Mouse (Mus musculus) embryonic stem cell, embryonic (primary cell): ENCODE measurements around the gene Neu2.

Experiments
- CTCF ChIA-PET, 4 experiments: fragments of 300-600 bp in 2 of 4; fragments of 350-600 bp in 2 of 4; sonication (Branson Sonifier 250); formaldehyde crosslinking; loops; one replicate each; lab custom pipeline; 2022; ENCODE audit warnings: inconsistent platforms in 2 of 4; lab: Charles Lee
- POLR2A ChIA-PET, 4 experiments: fragments of 300-600 bp in 2 of 4; fragments of 350-600 bp in 2 of 4; sonication (Branson Sonifier 250); formaldehyde crosslinking; loops; one replicate each; lab custom pipeline; 2022; ENCODE audit warnings: antibody characterized with exemption in 4 of 4, inconsistent platforms in 1 of 4; lab: Charles Lee

The Neu2 gene

DNA sequence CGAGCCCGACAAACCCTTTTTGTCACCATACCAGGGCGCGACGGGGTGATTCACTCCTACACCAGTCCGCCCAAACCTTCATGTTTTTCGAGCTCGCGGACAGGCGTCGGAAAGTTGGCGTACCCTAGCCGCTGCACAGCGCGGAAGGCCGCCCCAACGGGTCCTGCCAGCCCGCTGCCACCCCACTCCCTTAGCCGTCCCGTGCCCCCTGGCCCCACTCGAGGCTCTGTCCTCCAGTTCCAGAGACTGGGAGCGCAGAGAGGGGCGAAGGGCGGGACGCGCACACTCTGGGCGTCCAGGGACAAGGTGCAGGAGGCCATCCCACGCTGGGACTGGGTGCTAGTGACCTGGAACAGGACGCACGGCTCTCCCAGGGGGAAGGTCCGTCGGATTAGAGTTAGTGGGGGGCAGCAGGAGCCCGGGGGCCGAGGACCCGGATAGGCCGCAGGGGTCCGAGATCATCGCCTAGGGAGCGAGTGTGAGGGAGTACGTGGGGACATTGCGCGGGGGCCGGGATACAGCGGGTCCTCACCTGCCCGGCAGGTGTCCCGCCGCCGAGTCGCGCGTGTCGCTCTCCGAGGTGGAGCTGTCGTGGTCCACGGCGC lies at the start of gene Neu2:
Neu2 (plus strand) TSS at position 329 of the 605 bp plus-strand sequence.
- ChIA-PET POLR2A (interaction anchor here in 2 of 4 experiments (0.5 to 3.1 kb wide), 7 partner anchors 10 to 164 kb away, joined by 3 to 9 read pairs (median 5); no protein-coding TSS in a partner anchor), CTCF (interaction anchor here in 3 of 4 experiments (0.6 to 1.4 kb wide), 5 partner anchors 14 to 1234 kb away, joined by 3 to 4 read pairs (median 4); no protein-coding TSS in a partner anchor)

DNA sequence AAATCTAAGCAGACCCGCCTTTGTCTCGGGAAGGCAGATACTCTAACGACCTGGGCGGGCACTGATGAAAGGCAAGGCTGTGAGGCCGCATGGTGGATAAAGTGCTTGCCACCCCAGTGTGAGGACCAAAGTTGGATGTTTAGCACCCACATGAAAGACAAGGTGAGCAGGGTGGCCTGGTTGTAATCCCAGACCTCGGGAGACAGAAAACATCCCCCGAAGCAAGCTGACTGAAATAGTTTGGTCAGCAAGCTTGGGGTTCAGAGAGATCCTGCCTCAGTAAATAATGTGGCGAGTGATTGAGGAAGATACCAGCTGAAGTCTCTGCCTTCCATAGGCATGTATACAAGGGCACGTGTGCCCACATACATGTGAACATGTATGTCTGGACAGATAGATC lies 42.2 kb upstream of the Neu2 start:
- CTCF ChIA-PET = interaction anchor here in 1 of 4 experiments (2.3 kb wide), 1 partner anchor 9 kb away, joined by 8 read pairs; no protein-coding TSS in a partner anchor
- POLR2A ChIA-PET = interaction anchor here in 3 of 4 experiments (0.6 to 2.4 kb wide), 5 partner anchors 8 to 53 kb away, joined by 4 to 17 read pairs (median 6); no protein-coding TSS in a partner anchor

DNA sequence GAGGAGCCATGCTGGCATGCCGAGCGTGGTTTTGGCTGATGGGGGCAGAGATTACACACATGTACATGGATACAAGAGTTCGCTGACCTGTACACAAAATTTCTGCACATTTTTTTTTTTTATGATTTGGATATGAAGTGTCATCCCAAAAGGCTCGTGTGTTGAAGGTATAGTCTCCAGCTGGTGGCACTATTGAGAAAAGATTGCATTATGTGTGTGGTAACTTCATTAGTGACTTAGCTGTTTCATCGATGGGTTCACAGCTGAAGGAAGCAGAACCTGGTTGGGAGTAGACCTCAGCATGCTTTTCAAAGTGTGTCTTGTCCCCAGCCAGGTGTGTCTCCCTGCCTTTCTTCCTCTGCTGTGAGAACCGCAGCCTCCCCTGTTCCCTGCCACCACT lies 41.4 kb upstream of the Neu2 start:
- ChIA-PET POLR2A (interaction anchor here in 3 of 4 experiments (1.1 to 2.4 kb wide), 4 partner anchors 9 to 219 kb away, joined by 3 to 17 read pairs (median 6); no protein-coding TSS in a partner anchor), CTCF (interaction anchor here in 1 of 4 experiments (0.6 to 2.3 kb wide), 2 partner anchors 10 to 145 kb away, joined by 3 to 8 read pairs; no protein-coding TSS in a partner anchor)

DNA sequence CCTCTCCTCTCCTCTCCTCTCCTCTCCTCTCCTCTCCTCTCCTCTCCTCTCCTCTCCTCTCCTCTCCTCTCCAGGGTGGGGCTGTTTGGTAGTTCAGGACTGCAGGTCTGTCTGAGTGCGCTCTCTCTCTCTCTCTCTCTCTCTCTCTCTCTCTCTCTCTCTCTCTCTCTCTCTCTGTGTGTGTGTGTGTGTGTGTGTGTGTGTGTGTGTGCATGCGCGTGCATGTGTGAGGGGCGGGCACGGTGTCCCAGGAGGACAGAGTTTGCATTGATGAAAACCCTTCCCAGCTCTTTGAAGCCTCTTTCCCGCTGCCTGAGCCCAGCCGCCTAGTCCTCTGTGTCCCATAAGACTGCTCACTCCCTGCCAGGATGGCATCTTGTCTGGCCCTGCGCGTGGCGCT lies 39.7 kb upstream of the Neu2 start, which contains the start of gene Snorc:
Snorc (plus strand) TSS at position 301 of the 400 bp plus-strand sequence.
- CTCF ChIA-PET = interaction anchor here in 1 of 4 experiments (0.6 kb wide), 1 partner anchor 436 kb away, joined by 3 read pairs; no protein-coding TSS in a partner anchor
- POLR2A ChIA-PET = interaction anchor here in 3 of 4 experiments (0.6 to 1.5 kb wide), 4 partner anchors 15 to 205 kb away, joined by 3 to 4 read pairs (median 3); no protein-coding TSS in a partner anchor

DNA sequence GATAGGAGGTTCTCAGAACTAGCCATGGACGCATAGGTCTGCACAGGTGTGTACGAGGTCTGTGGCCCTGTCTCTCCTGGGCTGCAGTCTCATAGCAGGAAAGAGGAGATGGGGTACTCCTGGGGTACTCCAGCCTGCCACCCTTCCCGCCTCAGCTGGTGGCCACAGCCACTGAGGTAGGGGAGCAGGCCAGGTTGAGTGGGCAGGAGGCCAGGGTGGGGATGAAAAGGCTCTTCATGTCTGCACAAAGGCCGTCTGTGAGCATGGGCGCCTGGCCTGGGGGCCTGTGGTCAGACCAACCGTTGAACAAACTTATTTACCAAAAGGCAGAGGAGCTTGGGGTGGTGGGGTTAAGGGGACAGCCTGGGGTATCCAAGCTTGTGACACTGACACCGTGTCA lies 37.8 kb upstream of the Neu2 start:
- ChIA-PET POLR2A (interaction anchor here in 2 of 4 experiments (1.4 kb wide), 2 partner anchors 21 to 245 kb away, joined by 3 read pairs; no protein-coding TSS in a partner anchor), CTCF (no interaction called here)

DNA sequence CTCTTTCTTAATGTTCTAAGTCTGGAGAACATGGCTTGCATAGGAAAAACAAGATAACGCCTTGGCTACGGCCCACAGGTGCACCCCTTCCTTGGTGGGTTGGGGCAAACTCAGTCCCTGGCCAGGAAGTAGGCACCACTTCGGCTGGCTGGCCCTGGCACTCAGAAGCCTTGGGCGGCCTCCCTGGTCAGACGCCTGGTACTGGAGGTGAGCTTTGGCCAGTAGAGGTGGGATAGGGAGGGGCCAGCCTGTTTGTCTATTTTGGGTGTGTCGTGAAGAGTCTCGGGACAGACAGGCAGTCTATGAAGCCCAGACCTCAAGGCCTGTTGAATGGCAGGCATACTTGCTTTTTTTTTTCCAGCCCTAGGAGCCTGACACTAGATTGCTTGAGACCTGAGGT lies 37.1 kb upstream of the Neu2 start:
- POLR2A ChIA-PET = interaction anchor here in 2 of 4 experiments (0.7 to 1.4 kb wide), 3 partner anchors 22 to 246 kb away, joined by 3 read pairs; no protein-coding TSS in a partner anchor

DNA sequence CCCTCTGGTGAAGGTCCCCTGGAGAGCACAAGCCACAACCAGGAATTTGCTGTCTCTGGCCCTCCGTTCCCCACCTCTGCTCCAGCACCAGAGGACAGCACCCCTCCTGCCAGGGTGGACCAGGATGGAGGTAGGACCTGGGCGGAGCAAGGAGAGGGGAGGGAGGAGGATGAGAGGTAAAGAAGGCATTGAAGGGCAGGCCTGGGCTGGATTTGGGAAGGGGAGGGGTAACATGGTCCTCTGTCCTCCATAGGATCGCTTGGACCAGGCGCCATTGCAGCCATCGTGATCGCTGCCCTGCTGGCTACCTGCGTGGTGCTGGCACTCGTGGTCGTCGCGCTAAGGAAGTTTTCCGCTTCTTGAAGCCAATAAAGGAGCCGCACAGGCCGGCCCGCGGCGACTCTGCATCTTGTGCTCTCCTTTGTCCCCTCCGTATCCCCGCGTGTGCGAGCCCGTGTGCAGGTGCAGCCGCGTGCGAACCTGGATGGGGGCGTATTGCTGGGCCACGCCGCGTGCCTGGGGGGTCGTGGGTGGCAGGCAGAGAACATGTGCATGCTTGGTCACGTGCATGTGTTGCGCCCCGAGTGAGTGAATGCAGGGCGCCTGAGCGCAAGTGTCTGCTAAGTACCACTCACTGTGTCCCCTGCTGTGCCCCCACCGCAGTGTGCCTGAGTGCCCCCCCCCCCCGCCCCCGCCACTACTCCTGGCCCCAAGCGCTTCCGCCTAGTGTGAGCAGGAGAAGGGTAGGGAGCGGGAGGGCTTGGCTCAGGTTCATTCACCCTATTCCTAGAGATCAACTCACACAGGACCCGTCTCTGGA lies 34.4 kb upstream of the Neu2 start:
- ChIA-PET CTCF (no interaction called here), POLR2A (interaction anchor here in 2 of 4 experiments (1.0 to 1.4 kb wide), 2 partner anchors 76 to 92 kb away, joined by 3 to 5 read pairs; no protein-coding TSS in a partner anchor)

More for the DNA sequence above, 37.1 kb upstream of the Neu2 start:
- CTCF ChIA-PET = no interaction called here

DNA sequence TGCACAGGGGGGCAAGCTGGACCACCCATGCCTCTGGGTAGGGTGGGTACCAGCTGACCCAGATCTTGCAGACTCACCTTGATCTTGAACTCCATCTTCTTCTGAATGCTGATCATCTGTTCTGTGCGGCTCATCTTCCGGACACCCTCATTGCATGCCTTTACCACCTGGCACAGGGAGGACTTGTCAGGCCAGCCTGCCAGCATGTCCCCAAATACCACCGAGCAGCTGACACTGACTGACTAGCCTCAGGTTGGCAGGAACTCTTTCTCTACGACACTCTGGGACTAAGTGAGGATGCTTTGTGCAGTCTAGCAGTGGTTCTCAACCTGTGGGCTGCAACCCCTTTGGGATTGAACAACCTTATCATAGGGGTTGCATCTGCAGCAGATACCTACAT lies 27.1 kb upstream of the Neu2 start:
- CTCF ChIA-PET = interaction anchor here in 1 of 4 experiments (0.7 kb wide), 1 partner anchor 308 kb away, joined by 3 read pairs; no protein-coding TSS in a partner anchor

DNA sequence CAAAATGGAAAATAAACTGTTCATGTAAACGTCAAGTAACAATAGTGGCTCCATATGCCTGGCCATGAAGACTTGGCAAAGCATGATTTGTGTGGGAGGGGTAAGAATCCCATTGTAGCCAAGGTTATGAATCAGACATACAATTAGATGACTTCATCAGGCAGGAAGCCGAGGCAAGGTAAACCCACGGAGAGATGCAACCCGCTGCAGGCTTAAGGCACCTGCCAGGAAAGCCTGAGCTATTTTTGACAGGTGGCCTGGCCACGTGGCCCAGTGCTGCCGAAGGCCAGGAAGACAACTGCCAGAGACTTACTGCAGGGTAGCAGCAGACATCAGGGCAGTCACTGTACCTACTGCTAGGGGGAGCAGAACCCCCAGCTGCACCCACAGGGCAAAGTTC lies 23.3 kb upstream of the Neu2 start:
- CTCF ChIA-PET = no interaction called here
- POLR2A ChIA-PET = interaction anchor here in 1 of 4 experiments (0.5 kb wide), 1 partner anchor 269 kb away, joined by 3 read pairs; no protein-coding TSS in a partner anchor

More for the DNA sequence above, 27.1 kb upstream of the Neu2 start:
- POLR2A ChIA-PET = interaction anchor here in 1 of 4 experiments (0.6 kb wide), 1 partner anchor 9 kb away, joined by 4 read pairs; no protein-coding TSS in a partner anchor

DNA sequence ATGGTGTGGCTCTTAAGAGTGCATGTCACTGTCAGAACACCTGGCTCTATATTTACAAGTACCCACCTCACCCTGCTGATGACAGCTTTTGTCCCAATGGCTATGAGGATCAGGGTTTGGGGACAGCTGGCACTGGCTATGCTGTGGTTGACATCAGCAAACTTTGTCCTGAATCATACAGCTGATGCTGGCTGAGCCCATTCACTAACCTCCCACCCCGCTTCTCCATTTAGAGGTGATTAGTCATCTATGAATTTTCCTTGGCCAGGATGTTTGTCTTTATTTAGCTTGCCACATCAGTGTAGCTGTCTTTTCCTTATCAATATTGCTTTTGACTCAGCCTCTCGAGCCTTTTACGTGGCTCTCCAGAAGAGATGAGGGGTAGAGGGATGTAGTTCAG lies 17.4 kb upstream of the Neu2 start:
- CTCF ChIA-PET = interaction anchor here in 1 of 4 experiments (0.6 kb wide), 2 partner anchors 166 to 1076 kb away, joined by 3 to 4 read pairs; partner anchors contain the start of gene Gigyf2
- POLR2A ChIA-PET = no interaction called here

DNA sequence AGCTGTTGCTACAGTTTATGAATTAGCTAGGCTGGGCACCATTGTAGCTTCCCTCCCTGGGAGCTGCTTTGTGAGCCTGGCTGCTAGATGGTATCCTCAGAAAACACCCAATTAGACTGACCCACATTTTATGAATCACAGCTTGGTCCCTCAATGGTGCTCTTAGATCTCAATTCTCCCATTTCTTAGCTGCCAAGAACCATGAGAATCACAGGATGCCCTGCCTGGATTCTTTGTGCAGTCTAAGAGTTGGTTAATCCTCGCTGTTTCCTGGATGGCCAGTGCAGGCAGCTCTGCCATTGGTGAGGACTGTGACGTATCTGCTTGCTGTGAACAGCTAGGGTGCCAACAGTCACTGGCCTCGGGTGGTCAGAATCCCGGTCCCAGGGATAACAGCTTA lies 16.1 kb upstream of the Neu2 start:
- CTCF ChIA-PET = no interaction called here
- POLR2A ChIA-PET = interaction anchor here in 1 of 4 experiments (0.6 kb wide), 2 partner anchors 133 to 224 kb away, joined by 3 to 4 read pairs; no protein-coding TSS in a partner anchor

DNA sequence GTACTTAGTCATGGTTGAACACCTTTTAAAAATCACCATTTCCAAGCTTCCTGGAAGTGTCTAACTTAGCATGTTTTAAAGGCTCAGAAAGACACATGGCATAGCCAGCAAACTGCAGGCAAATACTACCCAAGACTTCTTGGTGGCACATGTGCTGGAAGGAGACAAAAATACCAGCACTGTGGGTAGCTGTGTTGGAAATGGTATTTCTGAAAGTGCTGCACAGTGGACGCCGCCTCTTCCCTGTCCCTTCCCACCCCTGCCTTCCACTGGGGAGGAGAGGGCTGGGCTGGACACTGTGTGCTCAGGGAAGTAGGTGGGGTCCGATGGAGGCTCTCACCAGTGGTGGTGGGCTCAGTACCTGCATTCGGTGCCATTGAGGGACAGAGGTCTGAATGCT lies 4.2 kb upstream of the Neu2 start:
- POLR2A ChIA-PET = interaction anchor here in 1 of 4 experiments (1.2 kb wide), 1 partner anchor 17 kb away, joined by 3 read pairs; no protein-coding TSS in a partner anchor

DNA sequence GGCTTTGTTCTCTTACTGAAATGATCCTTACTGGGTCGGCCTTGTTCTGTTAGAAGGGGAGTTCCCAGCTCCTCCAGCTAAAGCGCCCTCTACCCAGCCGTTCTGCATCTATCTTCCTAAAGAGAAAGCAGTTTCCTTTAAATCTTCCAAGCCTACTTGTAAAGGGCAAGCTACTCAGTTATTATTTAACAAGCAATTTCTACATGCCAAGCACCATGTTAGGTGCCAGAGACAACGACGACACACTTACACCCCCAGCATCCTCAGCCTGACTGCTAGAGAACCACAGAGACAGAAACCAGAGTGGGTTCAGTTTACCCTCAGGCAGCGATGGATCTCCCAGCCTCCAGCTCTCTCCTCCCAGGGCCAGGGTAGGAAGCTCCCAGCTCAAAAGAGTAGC lies 1.8 kb upstream of the Neu2 start:
- ChIA-PET CTCF (no interaction called here), POLR2A (interaction anchor here in 3 of 4 experiments (0.6 to 1.0 kb wide), 6 partner anchors 80 to 1039 kb away, joined by 3 to 9 read pairs (median 4); no protein-coding TSS in a partner anchor)

More for the DNA sequence above, 4.2 kb upstream of the Neu2 start:
- CTCF ChIA-PET = no interaction called here

DNA sequence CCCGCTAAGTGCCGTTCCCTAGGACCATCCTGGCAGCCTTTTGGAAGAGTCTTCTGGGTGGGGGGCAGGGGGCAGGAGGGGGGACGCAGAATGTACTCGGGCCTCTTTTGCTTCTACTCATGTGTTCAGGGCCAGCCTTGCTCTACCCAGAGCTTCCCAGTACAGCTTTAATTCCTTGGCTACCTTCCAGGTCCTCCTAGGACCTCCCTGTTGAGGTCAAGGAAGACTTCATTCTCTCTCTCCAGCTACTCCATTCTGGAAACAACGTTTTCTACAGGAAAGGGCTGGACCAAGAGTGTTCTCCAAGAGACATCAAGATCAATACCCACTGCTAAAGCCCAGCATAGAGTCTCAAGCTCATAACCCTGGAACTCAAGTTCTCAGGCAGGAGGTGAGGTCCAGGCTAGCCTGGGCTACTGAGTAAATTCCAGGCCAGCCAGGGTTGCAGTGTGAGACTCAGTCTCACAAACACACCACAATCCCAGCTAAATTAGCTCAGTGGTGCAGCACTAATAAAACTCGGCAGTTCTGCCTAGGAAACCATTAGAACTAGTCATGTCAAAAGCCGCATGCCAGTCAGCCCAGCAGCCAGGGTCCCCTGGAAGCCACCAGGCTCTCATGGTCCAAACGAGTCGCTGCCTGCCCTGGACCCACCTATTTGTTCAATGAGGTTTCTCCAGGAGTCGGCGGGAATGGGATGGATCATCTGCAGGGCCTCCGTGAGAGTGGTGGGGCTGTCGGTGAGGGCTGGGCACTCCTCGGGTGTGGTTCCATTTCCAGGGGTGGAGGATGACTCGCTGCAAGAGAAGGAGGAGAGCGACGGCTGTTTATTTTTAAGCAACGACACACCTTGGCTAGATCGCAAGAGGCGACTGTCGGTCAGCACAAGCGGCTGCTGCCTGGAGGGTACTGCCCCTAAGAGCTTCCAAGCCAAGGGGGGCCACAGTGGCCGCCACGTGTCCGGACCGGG lies 813 bp upstream of the Neu2 start:
- CTCF ChIA-PET = interaction anchor here in 2 of 4 experiments (0.6 kb wide), 2 partner anchors 79 to 1234 kb away, joined by 4 to 7 read pairs; no protein-coding TSS in a partner anchor
- POLR2A ChIA-PET = interaction anchor here in 1 of 4 experiments (0.6 to 3.1 kb wide), 7 partner anchors 19 to 393 kb away, joined by 3 to 9 read pairs (median 3); no protein-coding TSS in a partner anchor

DNA sequence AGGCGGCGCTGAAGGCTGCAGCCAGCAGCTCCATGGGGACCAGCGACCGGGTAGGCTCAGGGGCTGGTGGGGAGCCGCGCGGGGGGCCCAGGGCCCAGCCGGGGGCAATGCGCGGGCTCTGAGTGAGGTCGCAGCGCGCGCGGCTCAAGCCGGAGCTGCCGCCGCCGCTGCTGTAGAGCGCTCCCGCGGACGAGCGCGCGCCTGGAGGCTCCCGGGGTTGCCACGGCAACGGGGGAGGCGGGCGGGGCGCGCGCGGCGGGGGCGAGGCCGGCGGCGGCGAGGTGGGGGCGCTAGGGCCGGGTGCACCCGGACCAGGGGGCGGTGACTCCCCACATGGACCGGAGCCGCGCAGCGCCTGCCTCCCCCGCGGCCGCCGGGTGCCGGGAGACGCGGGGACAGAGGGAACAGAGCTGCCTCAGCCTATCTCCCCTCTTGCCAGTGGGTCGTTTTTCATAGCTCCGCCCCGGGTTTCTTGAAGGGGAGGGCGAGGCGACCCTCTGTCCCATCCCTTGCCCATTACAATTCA lies 540 bp downstream of the Neu2 start:
- CTCF ChIA-PET = interaction anchor here in 3 of 4 experiments (0.6 to 1.4 kb wide), 4 partner anchors 13 to 130 kb away, joined by 3 to 4 read pairs (median 4); no protein-coding TSS in a partner anchor
- POLR2A ChIA-PET = interaction anchor here in 3 of 4 experiments (0.5 to 3.1 kb wide), 11 partner anchors 10 to 163 kb away, joined by 3 to 9 read pairs (median 5); no protein-coding TSS in a partner anchor

DNA sequence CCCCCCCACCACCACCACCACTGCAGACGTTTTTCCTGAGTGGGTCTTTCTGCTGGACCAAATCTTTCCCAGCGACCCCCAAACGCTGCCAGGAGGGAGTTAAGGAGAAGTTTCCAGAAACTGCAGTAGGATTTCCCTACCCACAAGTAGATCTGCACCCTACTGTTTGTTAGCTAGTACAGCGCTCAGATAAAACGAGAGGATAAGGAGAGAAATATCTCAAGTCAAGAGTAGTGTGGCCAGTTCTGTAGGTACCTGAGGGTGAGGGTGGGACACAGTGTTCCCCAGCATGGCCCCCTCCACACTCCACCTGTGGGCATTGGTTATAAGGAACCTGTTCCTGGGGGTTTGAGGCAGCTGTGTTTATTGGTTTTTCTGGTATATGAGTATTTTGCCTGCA lies 1.2 kb downstream of the Neu2 start:
- ChIA-PET CTCF (interaction anchor here in 2 of 4 experiments (1.1 to 1.4 kb wide), 2 partner anchors 15 to 31 kb away, joined by 4 read pairs; no protein-coding TSS in a partner anchor), POLR2A (interaction anchor here in 3 of 4 experiments (0.6 to 3.1 kb wide), 11 partner anchors 9 to 658 kb away, joined by 3 to 9 read pairs (median 4); no protein-coding TSS in a partner anchor)
